Mouse (Mus musculus) layer of hippocampus, adult 18-20 months (tissue): Measurements from ENCODE around the gene Kcnk6. TPM values are rescaled to one million over a fixed set of nuclear protein-coding genes. Genes with fewer than 3 reads are reported as not detected.
A peak's percentile ranks its signal among the peaks of the same experiment; 100 is the strongest.
"Not testable (repeated sequence)": the region's sequence is repeated elsewhere in the genome, so short reads cannot be mapped to it uniquely, and the experiment has no call there.

ENCODE experiments used
- DNase-seq, 2 experiments: peaks; one replicate each; pipeline ENCODE4 v3.0.0; 2022; ENCODE audit warnings: low spot score in 2 of 2
- total RNA-seq, 2 experiments: library from RNA; stranded (reverse); gene quantifications; 2 replicates each; pipeline ENCODE4 v1.2.3; 2021

The Kcnk6 gene
- total RNA-seq, 2 experiments from 2014 or later = 2.3 to 2.4 TPM

DNA sequence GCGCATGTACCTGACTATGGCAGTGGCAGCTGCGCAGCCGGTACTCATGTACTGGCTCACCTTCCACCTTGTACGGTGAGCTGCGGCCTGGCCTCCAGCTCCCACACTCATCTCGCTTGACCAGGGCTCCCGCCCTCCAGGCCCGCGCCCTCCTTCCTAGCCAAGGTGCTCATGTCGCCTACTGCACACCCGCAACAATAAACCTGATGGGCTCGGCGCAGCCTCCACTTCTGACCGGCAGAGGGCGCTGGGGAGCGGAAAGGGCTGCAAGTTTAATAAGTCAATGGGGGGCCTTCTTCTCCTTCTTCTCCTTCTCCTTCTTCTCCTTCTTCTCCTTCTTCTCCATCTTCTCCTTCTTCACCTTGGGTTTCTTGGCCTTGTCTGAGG is 15.0 kb upstream of the Kcnk6 start:
- peak; percentile 51 to 74 for DNase-seq

DNA sequence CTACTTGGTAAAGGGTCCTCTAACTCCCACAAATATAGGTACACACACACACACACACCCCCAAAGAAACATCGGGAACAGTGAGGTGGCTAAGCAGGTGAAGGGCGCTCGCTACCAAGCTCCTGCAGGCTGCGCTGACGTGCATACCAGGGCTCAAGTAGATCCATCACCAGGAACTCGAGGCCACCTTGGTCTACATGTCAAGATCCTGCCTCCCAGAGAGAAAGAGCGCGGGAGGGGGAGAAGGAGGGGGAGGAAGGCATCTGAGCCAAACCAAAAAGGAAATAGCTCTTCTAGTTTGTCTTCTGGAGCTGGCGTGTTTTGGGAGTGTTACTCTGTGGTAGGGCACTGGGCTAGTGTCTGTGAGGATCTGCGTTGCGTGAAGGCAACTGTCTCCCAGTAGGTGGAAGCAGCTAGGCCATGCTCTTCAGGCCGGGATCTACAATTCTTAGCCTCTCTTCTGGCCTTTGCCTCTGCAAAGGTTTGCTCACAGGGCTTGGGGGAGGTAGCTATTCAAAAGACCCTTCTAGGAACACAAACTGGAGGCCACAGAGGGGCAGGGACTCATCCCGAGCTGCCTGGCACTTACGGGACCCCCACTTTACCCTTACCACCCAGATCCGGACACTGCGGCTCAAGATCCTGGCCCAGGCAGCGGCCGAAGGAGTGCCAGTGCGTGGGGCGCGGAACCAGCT is 14.5 kb upstream of the Kcnk6 start:
- no peak for DNase-seq

DNA sequence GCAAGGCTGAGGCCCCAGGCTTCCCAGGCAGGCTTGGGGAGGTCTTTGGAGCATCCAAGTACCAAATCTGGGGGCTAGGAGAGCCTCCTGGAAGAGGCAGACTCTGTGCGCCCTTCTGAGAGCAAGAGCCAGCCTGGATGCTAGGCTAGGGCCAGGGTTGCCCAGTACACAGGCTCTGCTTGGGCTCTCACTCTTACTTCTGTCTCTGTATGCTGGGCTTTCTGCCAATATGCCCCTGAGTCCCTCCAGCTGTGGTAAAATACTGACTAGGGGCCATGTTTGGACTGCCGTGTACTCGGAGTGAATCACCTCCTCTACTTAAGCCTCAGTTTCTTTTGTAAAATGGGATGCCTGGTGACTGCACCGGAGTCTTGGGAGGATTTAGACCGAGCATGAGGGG is 13.7 kb upstream of the Kcnk6 start:
- DNase-seq = no peak

DNA sequence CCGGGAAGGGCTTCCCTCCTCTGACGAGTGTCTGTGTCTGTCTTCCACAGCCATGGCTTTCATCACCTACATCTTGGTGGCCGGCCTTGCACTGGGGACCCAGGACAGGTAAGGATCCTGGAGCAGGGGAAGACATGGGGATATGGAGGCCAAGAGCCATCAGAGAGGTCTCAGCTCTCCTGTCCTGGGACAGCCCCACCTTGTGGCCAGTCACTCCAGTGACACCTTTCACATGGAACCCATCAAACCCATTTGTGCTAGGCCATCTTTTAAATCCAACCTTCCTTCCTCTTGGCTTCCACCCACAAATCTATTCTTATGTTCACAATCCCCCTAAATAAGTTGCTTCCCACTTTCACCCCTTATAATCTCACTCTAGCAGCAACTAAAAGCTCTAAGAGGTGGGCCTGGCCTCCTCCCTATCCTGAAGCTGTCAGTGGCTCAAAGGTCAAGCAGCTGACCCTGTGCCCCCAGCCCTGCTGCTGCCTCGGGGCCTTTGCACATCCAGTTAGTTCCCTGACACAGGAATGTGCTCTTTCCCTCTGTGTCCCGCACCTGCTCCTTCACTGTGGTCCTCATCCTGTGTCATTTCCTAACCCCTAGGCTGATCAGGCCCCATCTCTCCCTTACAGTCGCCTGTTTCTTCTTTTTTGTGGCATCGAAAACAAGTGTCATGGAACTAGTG is 12.6 kb upstream of the Kcnk6 start:
- no peak for DNase-seq

DNA sequence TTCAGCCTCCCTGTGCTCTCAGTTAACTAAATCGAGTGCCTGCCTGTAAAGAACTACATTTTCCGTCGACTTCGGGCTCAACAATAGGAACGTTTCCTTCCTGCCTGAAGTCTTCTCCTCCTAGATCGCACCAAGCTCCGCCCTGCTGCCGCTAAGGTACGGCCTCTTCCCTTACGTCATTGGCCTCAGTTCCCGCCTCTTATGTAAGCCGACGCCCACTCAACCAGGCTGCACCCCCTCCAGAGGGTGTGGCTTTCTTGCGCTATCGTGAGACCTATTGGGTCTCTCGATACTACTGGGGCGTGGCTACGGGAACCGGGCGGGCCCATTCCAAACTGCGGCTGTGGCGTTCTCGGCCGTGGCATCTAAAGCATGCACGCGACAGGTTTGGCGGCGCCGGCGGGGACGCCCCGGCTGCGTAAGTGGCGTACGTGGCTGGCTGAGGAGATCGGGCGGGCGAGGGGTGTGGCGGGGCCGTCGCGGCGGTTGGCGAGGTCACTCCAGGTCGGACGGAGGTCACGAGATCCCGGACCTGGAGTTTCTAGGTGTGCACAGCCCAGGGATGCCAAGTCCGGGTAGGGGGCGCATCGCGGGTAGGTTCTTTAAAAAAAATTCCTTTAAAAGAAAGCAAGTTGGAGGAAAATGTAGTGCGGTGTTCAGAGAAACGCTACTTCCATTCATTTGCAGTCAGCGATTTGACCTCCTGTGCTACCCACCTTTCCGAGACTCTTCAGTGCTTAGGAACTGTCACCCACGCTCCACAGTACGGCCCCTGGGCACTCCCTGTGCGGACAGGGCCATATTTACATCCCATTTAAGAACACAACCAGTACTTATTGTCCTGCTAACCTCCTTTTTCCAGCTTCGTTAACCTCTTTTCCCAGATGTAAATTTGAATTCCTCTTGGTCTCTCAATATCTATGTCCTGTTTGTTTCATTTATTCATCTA is 6.0 kb upstream of the Kcnk6 start, which contains the start of gene Yif1b:
Gene Yif1b, plus strand, starts transcription at position 311 of the 949 bp plus-strand sequence.
- DNase-seq = peak; percentile 98

DNA sequence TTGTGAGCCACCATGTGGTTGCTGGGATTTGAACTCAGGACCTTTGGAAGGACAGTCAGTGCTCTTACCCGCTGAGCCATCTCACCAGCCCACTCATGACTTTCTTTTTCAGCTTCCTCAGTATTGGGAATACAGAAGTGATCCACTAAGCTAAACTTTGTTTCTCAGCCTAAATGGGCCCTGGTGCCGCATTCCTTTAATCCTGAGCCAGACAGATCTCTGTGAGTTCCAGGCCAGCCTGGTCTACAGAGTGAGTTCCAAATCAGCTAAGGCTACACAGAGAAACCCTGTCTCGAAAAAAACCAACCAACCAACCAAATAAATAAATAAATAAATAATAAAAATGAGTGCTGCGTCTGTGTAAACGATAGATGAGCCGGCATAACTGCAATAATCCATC is 5.3 kb upstream of the Kcnk6 start:
- DNase-seq = peak in 1 of 2 experiments; percentile 20

DNA sequence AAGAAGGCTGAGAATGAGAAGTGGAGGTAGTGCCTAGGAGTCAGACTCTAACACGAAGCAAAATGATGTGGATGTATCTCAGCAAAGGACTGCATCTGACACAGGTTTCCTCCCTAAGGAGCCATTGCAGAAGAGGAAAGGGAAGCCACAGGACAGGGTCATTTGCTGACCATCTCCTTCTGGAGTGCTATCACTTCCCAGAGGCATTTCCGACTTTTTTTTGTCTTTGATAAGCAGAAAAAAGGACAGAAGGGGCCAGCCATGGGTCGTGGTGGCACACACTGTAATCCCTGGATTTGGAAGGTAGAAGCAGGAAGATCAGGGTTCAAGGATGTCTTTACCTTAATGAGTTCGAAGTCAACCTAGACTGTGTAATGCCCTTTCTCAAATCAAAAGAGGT is 4.3 kb upstream of the Kcnk6 start:
- no peak for DNase-seq

DNA sequence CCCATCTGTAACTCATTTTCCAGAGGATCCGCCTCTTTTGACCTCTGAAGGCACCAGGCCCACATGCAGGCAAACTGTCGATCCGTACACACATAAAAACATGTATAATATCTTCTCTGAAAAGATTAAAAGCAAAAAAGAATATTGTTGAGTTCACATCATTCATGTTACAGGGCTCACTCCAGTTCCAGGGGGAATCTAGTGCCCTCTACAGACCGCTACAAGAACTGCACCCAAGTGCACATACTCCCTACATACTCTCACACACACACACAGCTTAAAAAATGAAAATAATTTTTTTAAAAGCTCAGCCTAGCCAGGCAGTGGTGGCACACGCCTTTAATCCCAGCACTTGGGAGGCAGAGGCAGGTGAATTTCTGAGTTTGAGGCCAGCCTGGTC is 2.3 kb upstream of the Kcnk6 start:
- no peak for DNase-seq

DNA sequence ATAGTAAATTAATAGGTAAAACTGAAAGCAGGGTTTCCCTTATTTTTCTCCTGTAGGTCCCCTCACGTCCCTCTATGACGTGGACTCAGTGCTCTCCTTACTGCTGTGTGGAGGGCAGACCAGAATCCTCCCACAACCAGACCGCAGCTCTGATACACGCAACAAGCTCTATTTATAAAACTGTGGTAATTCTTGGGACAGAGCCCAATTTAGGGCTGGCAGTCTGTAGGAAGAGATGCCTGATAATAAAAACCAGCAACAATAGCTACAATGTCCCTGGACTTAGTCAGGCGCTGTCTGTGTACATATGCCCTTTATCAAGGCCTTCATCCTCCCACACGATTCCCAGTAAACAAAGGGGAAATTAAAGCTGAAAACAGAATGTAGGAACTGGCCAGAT is 1.4 kb upstream of the Kcnk6 start:
- DNase-seq = peak in 1 of 2 experiments; percentile 65

DNA sequence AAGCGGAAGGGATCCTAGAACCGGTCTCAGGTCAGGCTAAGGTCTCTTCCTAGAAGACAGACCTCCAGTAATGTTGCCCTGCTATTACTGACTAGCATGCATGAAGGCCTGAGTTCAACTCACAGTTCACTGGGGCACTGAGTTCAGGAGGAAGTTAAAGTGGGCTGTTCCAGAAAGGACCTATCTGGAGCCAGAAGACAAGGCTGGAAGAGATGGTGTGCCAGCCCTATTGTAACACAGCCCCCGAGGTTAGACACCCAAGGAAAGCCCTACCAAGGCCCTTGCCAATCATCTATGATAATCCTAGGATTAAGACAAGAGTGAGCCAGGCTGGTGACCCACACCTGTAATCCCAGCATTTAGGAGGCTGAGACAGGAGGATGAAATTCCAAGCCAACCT is 798 bp downstream of the Kcnk6 start:
- DNase-seq = no peak

DNA sequence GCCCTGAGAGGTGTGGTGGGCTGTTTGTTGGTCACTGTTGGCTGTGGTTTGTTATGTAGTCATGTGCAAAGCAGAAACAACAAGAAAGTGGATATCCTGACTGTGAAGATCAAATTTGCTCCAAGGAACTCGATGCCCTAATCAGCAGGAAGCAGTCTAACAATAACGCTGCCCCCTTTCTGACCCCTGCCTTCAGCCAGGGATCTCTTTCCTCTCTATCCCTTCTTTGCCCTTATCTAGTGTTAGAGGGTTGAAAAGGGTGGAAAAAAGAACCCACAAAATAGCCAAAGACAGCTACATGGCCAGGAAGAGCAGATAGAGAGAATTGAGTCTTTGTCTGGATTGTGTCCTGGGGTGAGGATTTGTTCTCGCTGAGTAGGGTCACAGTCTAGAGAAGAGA is 1.8 kb downstream of the Kcnk6 start:
- DNase-seq = no peak

DNA sequence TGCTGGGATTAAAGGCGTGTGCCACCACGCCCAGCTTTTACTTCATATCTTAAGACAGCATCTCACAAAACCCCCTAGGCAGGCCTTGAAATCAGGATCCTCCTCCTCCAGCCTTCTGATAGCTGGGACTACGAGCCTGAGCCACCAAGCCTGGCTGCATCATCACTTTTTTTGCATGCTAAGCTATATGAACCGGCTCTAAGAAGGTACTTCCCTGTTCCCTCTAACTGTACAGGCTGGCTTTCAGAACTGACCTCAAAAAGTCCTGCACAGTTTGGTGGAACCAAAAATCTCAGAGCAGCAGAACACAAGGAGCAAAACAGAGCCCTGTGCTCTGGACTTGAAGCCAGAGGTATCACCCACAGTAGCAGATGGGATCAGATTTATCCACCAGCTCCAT is 4.1 kb downstream of the Kcnk6 start:
- no peak for DNase-seq

DNA sequence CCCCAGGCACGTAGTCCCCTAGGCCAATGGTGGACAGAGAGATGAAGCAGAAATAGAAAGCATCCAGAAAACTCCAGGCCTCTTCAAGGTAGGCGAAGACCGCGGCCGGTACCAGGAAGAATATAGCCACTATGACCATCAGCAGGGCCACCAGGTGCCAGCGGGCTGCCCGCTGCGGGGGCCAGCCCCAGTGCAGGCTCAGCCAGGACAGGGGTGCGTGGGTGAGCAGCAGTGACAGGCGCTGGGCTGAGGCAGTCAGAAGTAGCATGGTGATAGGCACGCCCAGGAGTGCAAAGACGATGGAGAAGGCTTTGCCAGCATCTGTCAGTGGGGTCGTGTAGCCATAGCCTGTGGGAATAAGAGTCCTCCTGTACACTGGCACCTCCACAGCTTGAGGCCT is 6.8 kb downstream of the Kcnk6 start:
- DNase-seq = no peak

DNA sequence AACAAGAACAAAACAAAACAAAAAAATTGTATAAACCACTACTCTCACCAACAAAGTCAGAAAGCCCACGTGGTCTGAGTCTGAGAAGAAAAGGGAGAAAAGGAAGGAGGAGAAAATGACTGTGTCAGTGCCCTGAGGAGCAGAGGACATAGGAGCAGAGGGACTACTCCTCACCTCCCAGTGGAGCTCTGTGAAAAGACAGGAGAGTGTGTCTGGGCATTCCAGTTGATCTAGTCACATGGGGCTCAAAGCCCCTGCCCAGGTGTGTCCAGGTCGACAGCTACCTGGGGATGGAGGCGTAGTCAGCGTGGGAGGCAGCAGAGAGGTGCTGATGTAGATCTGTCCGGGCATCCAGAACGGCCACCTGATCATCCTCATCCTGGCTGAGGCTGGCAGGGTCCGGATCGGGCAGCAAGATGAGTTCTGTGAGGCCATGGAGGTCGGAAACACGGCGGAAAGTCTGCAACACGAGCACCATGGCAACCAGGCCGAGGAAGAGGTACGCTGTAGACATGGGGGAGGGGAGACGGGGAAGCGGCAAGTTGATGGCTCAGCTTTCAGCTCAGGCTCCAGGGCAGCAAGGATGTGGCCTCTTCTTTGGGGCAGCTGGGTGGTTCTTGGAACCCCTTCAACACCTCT is 7.4 kb downstream of the Kcnk6 start:
- DNase-seq = peak in 1 of 2 experiments; percentile 22

DNA sequence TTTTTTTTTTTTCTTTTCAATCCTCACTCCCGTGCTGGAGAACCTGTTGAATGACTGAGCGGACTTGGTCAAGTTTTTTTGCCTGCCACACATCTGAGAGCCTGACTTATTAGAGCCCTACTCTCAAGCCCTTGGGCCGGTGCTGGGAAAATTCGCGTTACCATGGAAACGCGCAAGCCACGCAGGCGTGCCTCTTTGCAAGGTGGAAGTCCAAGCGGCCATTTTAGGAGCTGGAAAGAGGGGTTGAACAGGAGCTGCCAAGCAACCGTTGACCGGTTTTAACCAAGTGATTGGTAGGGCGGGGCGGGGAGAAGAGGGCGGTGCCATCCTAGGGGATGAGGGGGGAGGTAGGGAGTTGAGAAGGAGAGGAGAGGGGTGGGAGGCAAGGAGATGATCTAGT is 17.5 kb downstream of the Kcnk6 start:
- no peak for DNase-seq

DNA sequence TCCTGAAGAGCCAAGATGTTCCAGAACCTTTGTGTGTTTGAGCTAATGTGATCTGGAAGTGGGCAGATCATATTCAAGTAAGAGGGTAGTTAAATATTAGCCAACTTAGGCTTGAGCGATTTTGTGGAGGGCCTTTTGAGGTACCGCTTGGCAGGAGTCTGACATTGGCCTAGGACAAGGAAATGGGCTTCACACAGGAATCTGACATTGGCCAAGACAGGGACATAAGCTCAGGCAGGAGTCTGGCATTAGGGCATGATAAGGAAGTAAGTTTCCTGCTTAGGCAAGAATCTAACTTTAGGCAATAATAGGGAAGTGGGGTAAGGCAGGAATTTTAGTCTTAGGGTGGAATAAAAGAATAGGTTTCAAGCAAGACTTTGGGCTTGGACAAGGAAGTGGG is 18.1 kb downstream of the Kcnk6 start:
- no peak for DNase-seq

DNA sequence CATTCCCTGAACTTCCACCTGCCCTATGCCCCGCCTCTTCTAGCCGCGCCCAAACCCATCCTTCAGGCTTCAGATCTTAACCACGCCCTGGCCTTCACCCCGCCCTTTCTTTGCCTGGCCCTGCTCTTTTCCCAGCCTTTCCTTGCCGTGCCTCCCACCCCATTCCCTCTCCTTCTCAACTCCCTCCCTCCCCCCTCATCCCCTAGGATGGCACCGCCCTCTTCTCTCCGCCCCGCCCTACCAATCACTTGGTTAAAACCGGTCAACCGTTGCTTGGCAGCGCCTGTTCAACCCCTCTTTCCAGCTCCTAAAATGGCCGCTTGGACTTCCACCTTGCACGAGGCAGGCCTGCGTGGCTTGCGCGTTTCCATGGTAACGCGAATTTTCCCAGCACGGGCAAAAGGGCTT is 18.6 kb downstream of the Kcnk6 start, which contains the start of gene Catsperg1:
Gene Catsperg1, minus strand, starts transcription at position 361 of the 408 bp plus-strand sequence.
- DNase-seq = no peak

DNA sequence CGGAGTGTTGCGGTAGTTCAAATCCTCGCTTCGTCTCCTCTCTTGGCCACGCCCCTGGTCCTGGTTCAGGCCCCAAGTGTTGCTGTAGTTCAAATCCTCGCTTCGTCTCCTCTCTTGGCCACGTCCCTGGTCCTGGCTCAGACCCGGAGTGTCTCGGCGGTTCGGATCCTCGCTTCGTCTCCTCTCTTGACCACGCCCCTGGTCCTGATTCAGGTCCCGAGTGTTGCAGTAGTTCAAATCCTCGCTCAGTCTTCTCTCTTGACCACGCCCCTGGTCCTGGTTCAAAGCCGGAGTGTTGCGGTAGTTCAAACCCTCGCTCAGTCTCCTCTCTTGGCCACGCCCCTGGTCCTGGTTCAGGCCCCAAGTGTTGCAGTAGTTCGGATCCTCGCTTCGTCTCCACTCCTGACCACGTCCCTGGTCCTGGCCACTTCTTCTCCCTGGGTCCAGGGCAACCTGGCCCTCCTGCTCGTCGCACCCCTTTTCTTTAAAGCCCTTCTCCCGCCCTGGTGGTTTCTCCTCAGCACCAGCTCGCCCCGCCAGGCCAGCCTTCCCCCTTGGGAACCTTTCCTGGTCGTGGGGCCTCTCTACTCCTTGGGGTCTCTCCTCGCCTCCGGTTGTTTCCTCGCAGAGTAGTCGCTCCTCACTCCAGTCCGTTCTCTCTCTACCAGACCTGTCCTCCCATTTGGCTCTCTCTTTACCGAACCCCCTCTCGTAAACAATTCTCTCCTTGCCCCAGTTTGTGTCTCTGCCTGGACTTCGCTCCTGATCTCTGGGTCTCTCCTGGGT is 19.3 kb downstream of the Kcnk6 start:
- not testable (repeated sequence) for DNase-seq

DNA sequence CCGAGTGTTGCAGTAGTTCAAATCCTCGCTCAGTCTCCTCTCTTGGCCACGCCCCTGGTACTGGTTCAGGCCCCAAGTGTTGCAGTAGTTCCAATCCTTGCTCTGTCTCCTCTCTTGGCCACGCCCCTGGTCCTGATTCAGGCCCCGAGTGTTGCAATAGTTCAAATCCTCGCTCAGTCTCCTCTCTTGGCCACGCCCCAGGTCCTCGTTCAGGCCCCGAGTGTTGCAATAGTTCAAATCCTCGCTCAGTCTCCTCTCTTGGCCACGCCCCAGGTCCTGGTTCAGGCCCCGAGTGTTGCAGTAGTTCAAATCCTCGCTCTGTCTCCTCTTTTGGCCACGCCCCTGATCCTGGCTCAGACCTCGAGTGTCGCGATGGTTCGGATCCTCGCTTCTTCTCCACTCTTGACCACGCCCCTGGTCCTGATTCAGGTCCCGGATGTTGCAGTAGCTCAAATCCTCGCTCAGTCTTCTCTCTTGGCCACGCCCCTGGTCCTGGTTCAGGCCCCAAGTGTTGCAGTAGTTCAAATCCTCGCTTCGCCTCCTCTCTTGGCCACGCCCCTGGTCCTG is 20.0 kb downstream of the Kcnk6 start:
- DNase-seq = no peak
